Mouse (Mus musculus): ENCODE measurements at regions not wholly inside any gene's neighbourhood (a gene's known extent, or its start where the extent isn't known, plus 50 kb on each side); places are given as distances from the start of the nearest gene placed in this dataset.

DNA sequence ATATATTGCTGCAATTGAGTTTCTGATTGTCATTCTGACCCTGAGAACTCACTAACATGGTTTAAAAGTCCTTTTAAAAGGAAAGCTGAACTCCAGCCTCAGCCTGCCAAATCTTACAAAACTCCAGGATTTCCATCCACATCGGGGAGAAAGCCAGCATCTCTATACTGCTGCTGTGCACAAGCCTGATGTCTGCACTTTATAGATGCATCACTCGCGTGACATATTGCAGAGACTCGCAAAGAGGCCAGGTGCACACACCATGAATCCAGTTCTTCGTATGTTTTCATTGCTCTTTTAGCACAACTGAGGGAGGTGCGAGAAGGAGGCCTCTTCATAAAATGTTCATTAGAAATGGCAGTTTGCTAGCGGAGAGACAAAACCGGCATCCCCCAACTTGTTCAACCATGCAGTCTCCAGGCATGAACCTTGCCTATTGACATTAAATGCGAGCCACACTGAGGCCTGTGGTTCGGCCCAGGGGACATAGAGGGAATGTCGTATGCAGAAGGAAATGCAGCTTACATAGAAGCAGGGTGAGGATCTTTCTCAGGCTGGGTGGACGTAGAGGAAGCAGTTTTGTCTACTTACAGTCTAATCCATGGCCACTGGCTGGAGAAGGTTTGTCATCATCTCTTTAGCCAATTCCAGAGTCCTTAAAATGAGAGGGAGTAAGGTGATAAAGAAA, 297.0 kb downstream of the Gm11361 start:
- TF ChIP-seq CTCF (IDR thresholded peaks at IDR 0.05) (no peak), EP300 (IDR thresholded peaks at IDR 0.05) (no peak)

All from lung, postnatal 0 days (tissue).